Mouse (Mus musculus) stomach, embryonic 15.5 days (tissue): ENCODE data around the gene Sgsh. TPM values are rescaled to one million over a fixed set of nuclear protein-coding genes. Genes with fewer than 3 reads are reported as not detected.

Experiments used
- ATAC-seq: fragments of 200-750 bp; cut with Nextera tagmentation; 2 replicates; pipeline ENCODE4 v1.8.0; 2017; ENCODE audit warnings: low read depth, moderate number of reproducible peaks, moderate TSS enrichment; ENCODE audit not compliant: insufficient read depth, low FRiP score
- H3K27ac ChIP-seq: fragments of 300-500 bp; sonication (generic); 2 replicates; pipeline ENCODE4 v1.5.1; 2015; ENCODE audit warnings: mild to moderate bottlenecking, inconsistent platforms
- H3K27me3 ChIP-seq: fragments of 300-500 bp; sonication (generic); replicated peaks from 2 replicates; pipeline ENCODE4 v1.6.1; 2015; ENCODE audit warnings: inconsistent platforms
- H3K36me3 ChIP-seq: fragments of 300-500 bp; sonication (generic); 2 replicates; pipeline ENCODE4 v1.6.1; 2015; ENCODE audit warnings: inconsistent platforms
- H3K4me1 ChIP-seq: fragments of 300-500 bp; sonication (generic); 2 replicates; pipeline ENCODE4 v1.6.1; 2015; ENCODE audit warnings: inconsistent platforms
- H3K4me2 ChIP-seq: fragments of 300-500 bp; sonication (generic); 2 replicates; pipeline ENCODE4 v1.6.1; 2015; ENCODE audit warnings: mild to moderate bottlenecking, inconsistent platforms
- H3K4me3 ChIP-seq: fragments of 300-500 bp; sonication (generic); replicated peaks from 2 replicates; pipeline ENCODE4 v1.5.1; 2015; ENCODE audit warnings: inconsistent platforms
- H3K9ac ChIP-seq: fragments of 300-500 bp; sonication (generic); 2 replicates; pipeline ENCODE4 v1.6.1; 2015; ENCODE audit warnings: inconsistent platforms
- H3K9me3 ChIP-seq: fragments of 300-500 bp; sonication (generic); 2 replicates; pipeline ENCODE4 v1.6.1; 2016; ENCODE audit warnings: inconsistent platforms
- WGBS: fragments of 180-500 bp; shearing (Covaris S2); methylation state at CpG from one replicate; pipeline ENCODE4 v1.1.7; 2015; 5-methylcytosine and 5-hydroxymethylcytosine counted together
- polyA plus RNA-seq: library from polyadenylated mRNA; unstranded; fragments of >200 nt; fragmentation: Nextera tagmentation; extraction: Ambion mirVana; gene quantifications from 2 replicates; pipeline ENCODE4 v1.2.1, GENCODE M21; 2015

Sgsh gene
- polyA plus RNA-seq, 1 experiment from 2014 or later: 8.2 TPM

GRCm38 (mm10) chr11:119362769-119363533, 7.6 kb upstream of the Sgsh start:
- WGBS: 42% methylated on average over 11 of the region's 11 CpGs
- H3K36me3 ChIP-seq: 0 out of 2 replicates have a peak, but pooled peaks cover 4% of the 10 kb centered on the region
- H3K4me2 ChIP-seq: 0 out of 2 replicates have a peak overlapping the region, but pooled peaks have one; percentile 9
- H3K4me1 ChIP-seq: peaks cover 3% of the 10 kb centered on the region
- 0 out of 2 replicates have a peak, but pooled peaks have one; percentile 41 for ATAC-seq
- no peaks in the 10 kb centered on the region for H3K27me3 ChIP-seq
- H3K27ac ChIP-seq: no peak overlapping the region
- no peak overlapping the region for H3K4me3 ChIP-seq
- H3K9ac ChIP-seq: no peak overlapping the region
- H3K9me3 ChIP-seq: no peaks in the 10 kb centered on the region

- no peaks in the 10 kb centered on the region for H3K9me3 ChIP-seq
- no peak overlapping the region for H3K9ac ChIP-seq
- no peaks in the 10 kb centered on the region for H3K27me3 ChIP-seq
- H3K4me1 ChIP-seq: peaks cover 19% of the 10 kb centered on the region
- no peak overlapping the region for H3K4me2 ChIP-seq
- WGBS: 91% methylated on average over 10 of the region's 10 CpGs
- no peak for ATAC-seq
- no peak overlapping the region for H3K4me3 ChIP-seq
- H3K27ac ChIP-seq: no peak overlapping the region
- H3K36me3 ChIP-seq: no peaks in the 10 kb centered on the region
Observed at GRCm38 (mm10) chr11:119359089-119359488, 3.8 kb upstream of the Sgsh start.

GRCm38 (mm10) chr11:119354798-119355442, 416 bp downstream of the Sgsh start:
- H3K4me1 ChIP-seq: peaks cover 15% of the 10 kb centered on the region
- H3K36me3 ChIP-seq: no peaks in the 10 kb centered on the region
- H3K9ac ChIP-seq: peak overlapping the region; percentile 64
- peak overlapping the region; percentile 83 for H3K27ac ChIP-seq
- peak overlapping the region; percentile 93 for H3K4me2 ChIP-seq
- no peaks in the 10 kb centered on the region for H3K9me3 ChIP-seq
- H3K4me3 ChIP-seq: peak overlapping the region; percentile 76
- ATAC-seq: peak; percentile 25; the same call in 1 of the 2 replicates
- no peaks in the 10 kb centered on the region for H3K27me3 ChIP-seq
- 4% methylated on average over 23 of the region's 23 CpGs for WGBS

- Histone ChIP-seq H3K27ac (no peak overlapping the region), H3K4me2 (no peak overlapping the region), H3K9me3 (no peaks in the 10 kb centered on the region), H3K36me3 (no peaks in the 10 kb centered on the region), H3K9ac (no peak overlapping the region), H3K4me3 (no peak overlapping the region), H3K27me3 (no peaks in the 10 kb centered on the region), H3K4me1 (peaks cover 15% of the 10 kb centered on the region)
- 72% methylated on average over 4 of the region's 4 CpGs for WGBS
- ATAC-seq: no peak
Observed at GRCm38 (mm10) chr11:119353946-119354345, 1.4 kb downstream of the Sgsh start.

- ATAC-seq: no peak
- 67% methylated on average over 7 of the region's 7 CpGs for WGBS
- no peak overlapping the region for H3K27ac ChIP-seq
- no peaks in the 10 kb centered on the region for H3K9me3 ChIP-seq
- no peak overlapping the region for H3K4me3 ChIP-seq
- no peak overlapping the region for H3K9ac ChIP-seq
- H3K27me3 ChIP-seq: no peaks in the 10 kb centered on the region
- H3K4me2 ChIP-seq: no peak overlapping the region
- H3K36me3 ChIP-seq: no peaks in the 10 kb centered on the region
- H3K4me1 ChIP-seq: peaks cover 15% of the 10 kb centered on the region
Observed at GRCm38 (mm10) chr11:119352113-119352512, 3.2 kb downstream of the Sgsh start.

GRCm38 (mm10) chr11:119347125-119347524, 8.2 kb downstream of the Sgsh start:
- H3K27me3 ChIP-seq: no peaks in the 10 kb centered on the region
- no peaks in the 10 kb centered on the region for H3K36me3 ChIP-seq
- no peak overlapping the region for H3K4me3 ChIP-seq
- H3K9me3 ChIP-seq: no peaks in the 10 kb centered on the region
- no peak overlapping the region for H3K4me2 ChIP-seq
- no peaks in the 10 kb centered on the region for H3K4me1 ChIP-seq
- WGBS: 81% methylated on average over 4 of the region's 4 CpGs
- no peak for ATAC-seq
- no peak overlapping the region for H3K27ac ChIP-seq
- no peak overlapping the region for H3K9ac ChIP-seq

- no peak for ATAC-seq
- H3K9ac ChIP-seq: no peak overlapping the region
- no peaks in the 10 kb centered on the region for H3K27me3 ChIP-seq
- H3K4me3 ChIP-seq: no peak overlapping the region
- no peaks in the 10 kb centered on the region for H3K36me3 ChIP-seq
- no peak overlapping the region for H3K4me2 ChIP-seq
- H3K9me3 ChIP-seq: no peaks in the 10 kb centered on the region
- WGBS: 61% methylated on average over 6 of the region's 6 CpGs
- no peak overlapping the region for H3K27ac ChIP-seq
- H3K4me1 ChIP-seq: no peaks in the 10 kb centered on the region
Observed at GRCm38 (mm10) chr11:119344865-119345264, 10.5 kb downstream of the Sgsh start.

GRCm38 (mm10) chr11:119344178-119344577, 11.2 kb downstream of the Sgsh start:
- WGBS: 85% methylated on average over 8 of the region's 8 CpGs

GRCm38 (mm10) chr11:119339637-119340036, 15.7 kb downstream of the Sgsh start:
- H3K4me1 ChIP-seq: no peaks in the 10 kb centered on the region
- no peak overlapping the region for H3K4me2 ChIP-seq
- no peak for ATAC-seq
- H3K4me3 ChIP-seq: no peak overlapping the region
- no peaks in the 10 kb centered on the region for H3K27me3 ChIP-seq
- H3K9ac ChIP-seq: no peak overlapping the region
- WGBS: 6% methylated on average over 5 of the region's 5 CpGs
- no peaks in the 10 kb centered on the region for H3K36me3 ChIP-seq
- H3K9me3 ChIP-seq: no peaks in the 10 kb centered on the region
- no peak overlapping the region for H3K27ac ChIP-seq

More at GRCm38 (mm10) chr11:119344178-119344577, 11.2 kb downstream of the Sgsh start:
- Histone ChIP-seq H3K27ac (no peak overlapping the region), H3K4me2 (no peak overlapping the region), H3K36me3 (no peaks in the 10 kb centered on the region), H3K4me3 (no peak overlapping the region), H3K4me1 (no peaks in the 10 kb centered on the region), H3K9me3 (no peaks in the 10 kb centered on the region), H3K27me3 (no peaks in the 10 kb centered on the region), H3K9ac (no peak overlapping the region)
- ATAC-seq: no peak

GRCm38 (mm10) chr11:119339179-119339578, 16.2 kb downstream of the Sgsh start:
- H3K36me3 ChIP-seq: no peaks in the 10 kb centered on the region
- no peak overlapping the region for H3K27ac ChIP-seq
- WGBS: 40% methylated on average over 5 of the region's 5 CpGs
- no peak overlapping the region for H3K9ac ChIP-seq
- H3K4me1 ChIP-seq: no peaks in the 10 kb centered on the region
- H3K4me2 ChIP-seq: no peak overlapping the region
- no peak overlapping the region for H3K4me3 ChIP-seq
- no peak for ATAC-seq
- no peaks in the 10 kb centered on the region for H3K27me3 ChIP-seq
- no peaks in the 10 kb centered on the region for H3K9me3 ChIP-seq

GRCm38 (mm10) chr11:119338271-119339059, 16.9 kb downstream of the Sgsh start:
- H3K27me3 ChIP-seq: no peaks in the 10 kb centered on the region
- ATAC-seq: peak; percentile 60; the same call in 1 of the 2 replicates
- H3K4me2 ChIP-seq: no peak overlapping the region
- no peaks in the 10 kb centered on the region for H3K4me1 ChIP-seq
- H3K36me3 ChIP-seq: no peaks in the 10 kb centered on the region
- no peak overlapping the region for H3K4me3 ChIP-seq
- 76% methylated on average over 10 of the region's 10 CpGs for WGBS
- H3K9me3 ChIP-seq: no peaks in the 10 kb centered on the region
- no peak overlapping the region for H3K9ac ChIP-seq
- no peak overlapping the region for H3K27ac ChIP-seq
